Mouse (Mus musculus): ENCODE measurements around the gene Tmem237. TPM values are rescaled to one million over a fixed set of nuclear protein-coding genes. Genes with fewer than 3 reads are reported as not detected.

The Tmem237 gene
- polyA plus RNA-seq (2014; fragmentation: Nextera tagmentation; extraction: Ambion mirVana) = 38.8 and 41.6 TPM in 2 replicates

GRCm38 (mm10) chr1:59119720-59120457 lies at the start of gene Tmem237:
Gene Tmem237, minus strand, starts transcription at chr1:59120408.
- Histone ChIP-seq H3K36me3 (ENCODE audit: control insufficient read depth, insufficient read depth, low read length) (no peaks in the 10 kb centered on the region), H3K27me3 (ENCODE audit: control insufficient read depth, insufficient read depth, low read length) (no peaks in the 10 kb centered on the region), H3K4me3 (ENCODE audit: low read depth, low read length) (peak within 1 kb of the TSS; percentile 76), H3K4me1 (ENCODE audit: control insufficient read depth, insufficient read depth, low read length) (peaks cover 4% of the 10 kb centered on the region; the same call in 1 of the 2 replicates), H3K9me3 (ENCODE audit: control insufficient read depth, low read length) (no peaks in the 10 kb centered on the region), H3K4me2 (ENCODE audit: low read depth, low read length) (peak within 1 kb of the TSS; percentile 88), H3K9ac (replicated peaks; ENCODE audit: low read depth, low read length) (peak within 1 kb of the TSS; percentile 94), H3K27ac (ENCODE audit: low read depth, low read length) (peak within 1 kb of the TSS; percentile 92)
- under 1% methylated on average over 74 of the region's 74 CpGs for WGBS
- ATAC-seq (ENCODE audit: low read depth) = peak; percentile 99

DNA sequence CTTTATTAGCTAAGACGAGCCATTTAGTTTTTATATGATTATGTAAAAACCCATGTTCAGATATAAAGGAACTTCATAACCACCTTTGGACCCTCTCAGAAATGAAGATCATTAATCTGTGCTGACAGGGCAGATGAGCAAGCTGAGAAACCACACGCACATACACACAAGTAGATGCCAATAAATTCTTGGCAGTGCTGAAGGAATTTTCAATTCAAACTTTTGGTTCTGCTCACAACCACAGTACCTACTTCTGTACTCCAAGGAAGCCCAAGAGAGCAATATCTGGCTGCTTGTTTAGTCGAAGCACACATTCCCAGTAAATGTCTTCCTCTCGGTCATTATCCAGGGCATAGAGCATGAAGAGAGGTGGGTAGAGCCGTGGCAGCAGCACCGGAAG lies 49.4 kb upstream of the Tmem237 start:
- no peak for ATAC-seq (ENCODE audit: low read depth)
- 82% methylated on average over 6 of the region's 6 CpGs for WGBS
- Histone ChIP-seq H3K27me3 (ENCODE audit: control insufficient read depth, insufficient read depth, low read length) (no peaks in the 10 kb centered on the region), H3K9ac (replicated peaks; ENCODE audit: low read depth, low read length) (no peak overlapping the region), H3K4me2 (ENCODE audit: low read depth, low read length) (no peak overlapping the region), H3K27ac (ENCODE audit: low read depth, low read length) (no peak overlapping the region), H3K4me3 (ENCODE audit: low read depth, low read length) (no peak overlapping the region), H3K9me3 (ENCODE audit: control insufficient read depth, low read length) (no peaks in the 10 kb centered on the region), H3K36me3 (ENCODE audit: control insufficient read depth, insufficient read depth, low read length) (peaks cover 23% of the 10 kb centered on the region), H3K4me1 (ENCODE audit: control insufficient read depth, insufficient read depth, low read length) (no peaks in the 10 kb centered on the region)

GRCm38 (mm10) chr1:59168556-59168955 lies 48.3 kb upstream of the Tmem237 start:
- H3K9ac ChIP-seq (replicated peaks; ENCODE audit: low read depth, low read length) = no peak overlapping the region
- 89% methylated on average over 2 of the region's 2 CpGs for WGBS
- H3K4me1 ChIP-seq (ENCODE audit: control insufficient read depth, insufficient read depth, low read length) = no peaks in the 10 kb centered on the region
- no peak for ATAC-seq (ENCODE audit: low read depth)
- peaks cover 25% of the 10 kb centered on the region for H3K36me3 ChIP-seq (ENCODE audit: control insufficient read depth, insufficient read depth, low read length)
- H3K4me2 ChIP-seq (ENCODE audit: low read depth, low read length) = no peak overlapping the region
- no peak overlapping the region for H3K4me3 ChIP-seq (ENCODE audit: low read depth, low read length)
- H3K27ac ChIP-seq (ENCODE audit: low read depth, low read length) = no peak overlapping the region
- no peaks in the 10 kb centered on the region for H3K27me3 ChIP-seq (ENCODE audit: control insufficient read depth, insufficient read depth, low read length)
- H3K9me3 ChIP-seq (ENCODE audit: control insufficient read depth, low read length) = no peaks in the 10 kb centered on the region

DNA sequence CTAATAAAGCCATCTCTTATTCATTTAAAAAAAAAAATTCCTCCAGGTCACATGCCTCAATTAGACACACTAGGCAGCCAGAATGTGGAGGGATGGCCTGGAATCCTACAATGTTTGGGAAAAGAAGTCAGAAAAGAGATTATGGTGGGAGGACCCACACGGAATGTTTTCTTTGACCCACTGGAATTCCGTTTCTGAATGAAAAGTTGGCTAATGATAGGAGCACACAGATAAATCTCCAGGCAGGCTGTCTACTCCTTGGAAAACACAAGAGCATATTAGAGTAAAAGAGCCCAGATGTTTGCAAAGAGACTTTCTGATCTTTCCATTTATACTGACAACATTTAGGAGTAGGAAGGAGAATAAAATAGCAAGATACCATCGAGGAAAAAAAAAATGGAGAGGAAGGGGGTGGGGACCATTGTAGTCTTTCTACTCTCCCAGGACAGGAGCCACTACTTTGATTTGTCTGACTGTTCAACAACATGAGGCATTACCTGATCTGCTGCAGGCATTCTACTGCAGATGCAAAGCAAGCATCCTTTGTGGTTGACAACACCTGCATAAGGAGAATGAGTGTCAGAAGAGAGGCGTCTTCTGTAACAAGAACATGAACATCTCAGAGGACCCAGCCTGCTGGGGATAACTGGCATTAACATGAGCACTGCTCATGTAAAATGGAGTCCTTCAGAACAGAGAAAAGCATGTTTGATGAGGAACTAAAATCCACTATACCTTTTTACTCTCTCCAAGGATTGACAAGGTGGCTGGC lies 47.6 kb upstream of the Tmem237 start:
- no peaks in the 10 kb centered on the region for H3K4me1 ChIP-seq (ENCODE audit: control insufficient read depth, insufficient read depth, low read length)
- no peak overlapping the region for H3K9ac ChIP-seq (replicated peaks; ENCODE audit: low read depth, low read length)
- no peak overlapping the region for H3K4me3 ChIP-seq (ENCODE audit: low read depth, low read length)
- ATAC-seq (ENCODE audit: low read depth) = no peak
- H3K9me3 ChIP-seq (ENCODE audit: control insufficient read depth, low read length) = no peaks in the 10 kb centered on the region
- H3K4me2 ChIP-seq (ENCODE audit: low read depth, low read length) = no peak overlapping the region
- WGBS = 89% methylated on average over 4 of the region's 4 CpGs
- H3K36me3 ChIP-seq (ENCODE audit: control insufficient read depth, insufficient read depth, low read length) = peaks cover 30% of the 10 kb centered on the region
- H3K27ac ChIP-seq (ENCODE audit: low read depth, low read length) = no peak overlapping the region
- no peaks in the 10 kb centered on the region for H3K27me3 ChIP-seq (ENCODE audit: control insufficient read depth, insufficient read depth, low read length)

DNA sequence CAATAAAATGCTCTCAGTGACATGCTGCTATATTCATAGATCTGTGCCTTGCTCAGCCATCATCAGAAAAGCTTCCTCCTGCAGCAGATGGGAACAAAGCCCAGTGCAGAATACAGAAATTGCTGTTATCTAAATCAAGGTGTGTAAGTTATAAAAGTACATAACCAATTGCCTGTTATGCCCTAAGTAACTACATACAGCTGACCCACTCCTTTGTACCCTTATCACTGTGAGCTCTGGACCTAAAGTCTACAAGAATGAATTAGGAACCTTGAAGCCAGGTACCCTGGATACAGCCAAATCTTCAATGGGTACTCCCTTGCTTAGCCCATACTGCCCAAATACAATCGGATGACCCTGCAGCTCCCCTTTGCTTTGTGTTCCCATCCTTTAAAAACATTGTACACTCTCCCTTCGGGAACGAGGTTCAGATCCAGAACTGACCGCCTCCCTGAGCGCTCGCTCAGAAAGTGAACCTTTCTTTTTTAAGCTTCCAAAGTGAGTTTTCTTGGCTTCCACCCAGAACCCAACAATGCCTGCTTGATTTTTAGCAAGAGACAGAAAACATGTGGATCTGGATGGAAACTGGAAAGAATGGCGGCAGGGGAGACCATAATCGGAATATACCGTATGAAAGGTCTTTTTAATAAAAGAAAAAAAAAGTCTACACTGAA lies 46.2 kb upstream of the Tmem237 start:
- WGBS = 89% methylated on average over 9 of the region's 9 CpGs
- Histone ChIP-seq H3K9ac (replicated peaks; ENCODE audit: low read depth, low read length) (no peak overlapping the region), H3K4me3 (ENCODE audit: low read depth, low read length) (no peak overlapping the region), H3K4me2 (ENCODE audit: low read depth, low read length) (no peak overlapping the region), H3K27ac (ENCODE audit: low read depth, low read length) (no peak overlapping the region), H3K36me3 (ENCODE audit: control insufficient read depth, insufficient read depth, low read length) (peaks cover 24% of the 10 kb centered on the region), H3K9me3 (ENCODE audit: control insufficient read depth, low read length) (no peaks in the 10 kb centered on the region), H3K27me3 (ENCODE audit: control insufficient read depth, insufficient read depth, low read length) (no peaks in the 10 kb centered on the region), H3K4me1 (ENCODE audit: control insufficient read depth, insufficient read depth, low read length) (no peaks in the 10 kb centered on the region)
- ATAC-seq (ENCODE audit: low read depth) = no peak

DNA sequence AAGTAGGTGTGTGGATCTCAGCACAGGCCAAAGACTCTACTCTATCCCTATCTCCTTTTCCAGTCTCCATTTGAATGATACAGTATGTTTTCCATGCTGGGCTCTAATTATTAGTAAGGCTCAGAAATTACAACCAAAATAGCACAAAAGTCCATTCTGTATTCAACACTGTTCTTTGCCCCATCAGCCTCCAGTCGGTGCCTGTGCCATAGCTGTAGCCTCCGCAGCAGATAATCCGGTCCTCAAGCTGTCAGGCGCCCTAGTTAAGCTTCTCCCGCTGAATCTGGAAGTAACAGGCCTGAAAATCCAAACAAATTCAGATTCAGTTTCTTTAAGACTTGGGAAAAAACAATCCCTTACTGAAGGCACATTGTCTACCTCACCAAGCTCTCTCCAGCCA lies 43.7 kb upstream of the Tmem237 start:
- ATAC-seq (ENCODE audit: low read depth) = no peak
- WGBS = 77% methylated on average over 5 of the region's 5 CpGs
- Histone ChIP-seq H3K27ac (ENCODE audit: low read depth, low read length) (no peak overlapping the region), H3K9me3 (ENCODE audit: control insufficient read depth, low read length) (no peaks in the 10 kb centered on the region), H3K4me1 (ENCODE audit: control insufficient read depth, insufficient read depth, low read length) (no peaks in the 10 kb centered on the region), H3K36me3 (ENCODE audit: control insufficient read depth, insufficient read depth, low read length) (peaks cover 22% of the 10 kb centered on the region), H3K27me3 (ENCODE audit: control insufficient read depth, insufficient read depth, low read length) (no peaks in the 10 kb centered on the region), H3K9ac (replicated peaks; ENCODE audit: low read depth, low read length) (no peak overlapping the region), H3K4me3 (ENCODE audit: low read depth, low read length) (no peak overlapping the region), H3K4me2 (ENCODE audit: low read depth, low read length) (no peak overlapping the region)

- Histone ChIP-seq H3K4me2 (ENCODE audit: low read depth, low read length) (no peak within 1 kb of the TSS), H3K27me3 (ENCODE audit: control insufficient read depth, insufficient read depth, low read length) (no peaks in the 10 kb centered on the region), H3K4me1 (ENCODE audit: control insufficient read depth, insufficient read depth, low read length) (no peaks in the 10 kb centered on the region), H3K9me3 (ENCODE audit: control insufficient read depth, low read length) (no peaks in the 10 kb centered on the region), H3K36me3 (ENCODE audit: control insufficient read depth, insufficient read depth, low read length) (peaks cover 22% of the 10 kb centered on the region), H3K4me3 (ENCODE audit: low read depth, low read length) (no peak within 1 kb of the TSS), H3K27ac (ENCODE audit: low read depth, low read length) (no peak within 1 kb of the TSS), H3K9ac (replicated peaks; ENCODE audit: low read depth, low read length) (no peak within 1 kb of the TSS)
- ATAC-seq (ENCODE audit: low read depth) = no peak
- WGBS = 69% methylated on average over 12 of the region's 12 CpGs
Measured at GRCm38 (mm10) chr1:59163030-59163461, 42.8 kb upstream of the Tmem237 start, which contains the start of gene Mpp4. Gene Mpp4, minus strand, starts transcription at chr1:59163389.

DNA sequence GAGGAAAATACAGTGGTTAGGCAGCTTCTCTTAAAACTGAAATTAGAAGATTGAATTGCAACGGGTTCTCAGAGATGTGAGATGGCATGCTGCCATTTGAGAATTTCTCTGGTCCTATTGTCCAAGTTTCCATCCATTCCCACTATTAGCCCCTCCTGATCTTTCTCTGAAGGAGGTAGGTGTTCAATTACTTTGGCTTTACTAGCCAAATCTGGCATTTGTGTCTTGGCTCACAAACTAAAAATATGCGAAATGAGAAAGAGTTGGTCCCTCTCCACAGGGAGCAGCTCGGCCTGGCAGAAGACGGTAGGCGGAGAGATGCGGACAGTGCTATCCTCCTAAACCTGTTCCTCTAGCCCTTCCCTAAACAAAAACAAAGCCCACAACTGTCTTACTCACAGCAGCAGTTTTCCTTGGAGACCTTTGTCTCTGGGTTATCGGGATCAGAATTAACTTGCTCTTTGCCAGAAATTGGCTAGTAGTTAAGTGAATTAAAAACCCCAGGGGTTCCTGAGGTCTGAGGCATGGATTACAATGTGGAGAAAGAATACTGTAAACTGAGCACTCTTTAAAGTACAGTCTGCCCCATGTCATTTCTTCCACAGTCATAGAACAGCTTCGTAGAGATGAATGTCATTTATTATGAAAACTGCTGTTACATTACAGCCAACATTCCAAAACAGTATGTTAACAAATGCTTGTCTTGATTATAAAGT lies 42.3 kb upstream of the Tmem237 start:
- no peak overlapping the region for H3K4me3 ChIP-seq (ENCODE audit: low read depth, low read length)
- H3K9ac ChIP-seq (replicated peaks; ENCODE audit: low read depth, low read length) = no peak overlapping the region
- H3K4me1 ChIP-seq (ENCODE audit: control insufficient read depth, insufficient read depth, low read length) = no peaks in the 10 kb centered on the region
- H3K27ac ChIP-seq (ENCODE audit: low read depth, low read length) = no peak overlapping the region
- ATAC-seq (ENCODE audit: low read depth) = no peak
- peaks cover 18% of the 10 kb centered on the region for H3K36me3 ChIP-seq (ENCODE audit: control insufficient read depth, insufficient read depth, low read length)
- H3K9me3 ChIP-seq (ENCODE audit: control insufficient read depth, low read length) = no peaks in the 10 kb centered on the region
- no peak overlapping the region for H3K4me2 ChIP-seq (ENCODE audit: low read depth, low read length)
- 71% methylated on average over 8 of the region's 8 CpGs for WGBS
- no peaks in the 10 kb centered on the region for H3K27me3 ChIP-seq (ENCODE audit: control insufficient read depth, insufficient read depth, low read length)
